Mouse (Mus musculus) megakaryocyte, embryonic 14.5 days (primary cell): ENCODE measurements around the gene Il1rap.

Experiments
- FLI1 ChIP-seq: IDR thresholded peaks from 2 replicates; pipeline ENCODE4 v1.6.1; 2012; ENCODE audit warnings: low read length, inconsistent platforms, mixed read lengths
- GATA1 ChIP-seq: IDR thresholded peaks from 3 replicates; pipeline ENCODE4 v1.6.1; 2012; ENCODE audit warnings: mixed read lengths, low read length, inconsistent platforms, borderline replicate concordance

DNA sequence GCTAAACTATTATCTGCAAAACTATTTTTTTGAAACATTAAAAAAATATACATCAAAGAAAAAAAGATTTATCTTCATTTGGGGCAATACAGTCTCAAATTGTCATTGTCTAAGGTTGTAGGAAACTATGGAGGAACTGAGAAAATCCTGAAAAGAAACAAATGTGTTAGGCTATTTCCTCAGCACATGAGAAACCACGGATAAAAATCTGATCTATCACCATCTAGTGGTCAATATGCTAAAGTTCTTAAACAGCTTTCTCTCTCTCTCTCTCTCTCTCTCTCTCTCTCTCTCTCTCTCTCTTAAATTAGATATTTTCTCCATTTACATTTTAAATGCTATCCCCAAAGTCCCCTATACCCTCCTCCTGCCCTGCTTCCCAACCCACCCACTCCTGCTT, 195.6 kb downstream of the Il1rap start:
- no peak for TF ChIP-seq GATA1
- no peak for TF ChIP-seq FLI1
